Mouse (Mus musculus) Patski (cell line): ENCODE data around the gene BC035044. TPM values are rescaled to one million over a fixed set of nuclear protein-coding genes. Genes with fewer than 3 reads are reported as not detected.
A peak's percentile ranks its signal among the peaks of the same experiment; 100 is the strongest.
"Not testable (repeated sequence)": the region's sequence is repeated elsewhere in the genome, so short reads cannot be mapped to it uniquely, and the experiment has no call there.

Experiments used
- ATAC-seq: fragments of 100-300 bp; one replicate; pipeline ENCODE4 v1.8.0; 2021
- CTCF ChIA-PET: fragments of 350-600 bp; sonication (Branson Sonifier 250); formaldehyde crosslinking; loops from one replicate; lab custom pipeline; 2022; ENCODE audit warnings: inconsistent platforms; lab: Charles Lee
- POLR2A ChIA-PET: fragments of 350-600 bp; sonication (Branson Sonifier 250); formaldehyde crosslinking; loops from one replicate; lab custom pipeline; 2022; ENCODE audit warnings: antibody characterized with exemption, inconsistent platforms; lab: Charles Lee
- DNase-seq: peaks from one replicate; pipeline ENCODE4 v3.0.0-alpha.2; 2011; ENCODE audit warnings: low read depth, low spot score
- H3K27me3 ChIP-seq: fragments of 371-371 bp; one replicate; pipeline ENCODE4 v1.5.1; 2021
- CTCF ChIP-seq: fragments of 100-300 bp; IDR thresholded peaks from one replicate; pipeline ENCODE4 v1.5.1; 2021
- in situ Hi-C: fragments of 300-500 bp; cut with MboI; formaldehyde crosslinking; loops from 3 replicates; pipeline ENCODE4 v1.11.1; 2018; ENCODE audit warnings: low pct_unique_long_range_greater_than_20kb, mixed read lengths
- polyA plus RNA-seq: library from polyadenylated mRNA; unstranded; gene quantifications from one replicate; pipeline ENCODE4 v1.2.3, GENCODE M21; 2021

The BC035044 gene
- polyA plus RNA-seq, 1 experiment from 2014 or later, result not detected

GRCm38 (mm10) chr6:128835571-128835970 is 55.4 kb downstream of the BC035044 start:
- ATAC-seq (no peak), DNase-seq (no peak)
- in situ Hi-C loops, result loop anchor here (25.0 kb wide), 1 partner anchor 702 kb away; the partner anchor contains the start of gene Gabarapl1
- ChIA-PET CTCF (interaction anchor here (1.3 kb wide), 1 partner anchor 24 kb away, joined by 3 read pairs; no protein-coding TSS in a partner anchor), POLR2A (no interaction called here)
- no peak for TF ChIP-seq CTCF
- no peaks in the 10 kb centered on the region for H3K27me3 ChIP-seq

- POLR2A ChIA-PET, result no interaction called here
- in situ Hi-C loops, result loop anchor here (25.0 kb wide), 1 partner anchor 704 kb away; the partner anchor contains the start of gene Gabarapl1
- no peaks in the 10 kb centered on the region for H3K27me3 ChIP-seq
- CTCF ChIA-PET, result no interaction called here
- TF ChIP-seq CTCF, result no peak
- ATAC-seq, result no peak
- DNase-seq, result no peak
These were observed 57.9 kb downstream of the BC035044 start for GRCm38 (mm10) chr6:128833046-128833445.

- H3K27me3 ChIP-seq, result peaks cover 12% of the 10 kb centered on the region
- ATAC-seq (no peak), DNase-seq (no peak)
- ChIA-PET POLR2A (no interaction called here), CTCF (no interaction called here)
- in situ Hi-C loops, result loop anchor here (25.0 kb wide), 1 partner anchor 707 kb away; the partner anchor contains the start of gene Gabarapl1
- TF ChIP-seq CTCF, result no peak
These were observed 61.1 kb downstream of the BC035044 start for GRCm38 (mm10) chr6:128829837-128830236.

- ChIA-PET CTCF (no interaction called here), POLR2A (no interaction called here)
- peaks cover 12% of the 10 kb centered on the region for H3K27me3 ChIP-seq
- ATAC-seq (no peak), DNase-seq (no peak)
- in situ Hi-C loops, result loop anchor here (25.0 kb wide), 1 partner anchor 711 kb away; the partner anchor contains the start of gene Gabarapl1
- TF ChIP-seq CTCF, result no peak
These were observed 64.1 kb downstream of the BC035044 start for GRCm38 (mm10) chr6:128826781-128827180.

- ATAC-seq, result no peak
- peaks cover 12% of the 10 kb centered on the region for H3K27me3 ChIP-seq
- POLR2A ChIA-PET, result no interaction called here
- in situ Hi-C loops, result loop anchor here (25.0 kb wide), 1 partner anchor 711 kb away; the partner anchor contains the start of gene Gabarapl1
- no peak for TF ChIP-seq CTCF
- no peak for DNase-seq
- CTCF ChIA-PET, result no interaction called here
These were observed 64.8 kb downstream of the BC035044 start, which contains the start of the genes Gm44511 and Klrb1b for GRCm38 (mm10) chr6:128826132-128826531. Gene Gm44511 (minus strand): TSS chr6:128826315. Gene Klrb1b (minus strand): TSS chr6:128826331.

GRCm38 (mm10) chr6:128818083-128818802 is 72.7 kb downstream of the BC035044 start:
- DNase-seq, result no peak
- H3K27me3 ChIP-seq, result no peaks in the 10 kb centered on the region
- ChIA-PET CTCF (no interaction called here), POLR2A (no interaction called here)
- in situ Hi-C loops, result no loop called here
- no peak for ATAC-seq
- no peak for TF ChIP-seq CTCF

GRCm38 (mm10) chr6:128808532-128808931 is 82.4 kb downstream of the BC035044 start:
- peak; percentile 50 for ATAC-seq
- TF ChIP-seq CTCF, result peak; percentile 55
- ChIA-PET CTCF (interaction anchor here (0.8 to 1.0 kb wide), 2 partner anchors 26 to 41 kb away, joined by 3 read pairs; no protein-coding TSS in a partner anchor), POLR2A (no interaction called here)
- no peaks in the 10 kb centered on the region for H3K27me3 ChIP-seq
- in situ Hi-C loops, result no loop called here
- no peak for DNase-seq

GRCm38 (mm10) chr6:128807021-128807420 is 83.9 kb downstream of the BC035044 start:
- in situ Hi-C loops, result no loop called here
- CTCF ChIA-PET, result no interaction called here
- ATAC-seq (no peak), DNase-seq (no peak)
- H3K27me3 ChIP-seq, result no peaks in the 10 kb centered on the region
- POLR2A ChIA-PET, result no interaction called here
- peak; percentile 43 for TF ChIP-seq CTCF

- peak; percentile 2 for DNase-seq
- CTCF ChIA-PET, result interaction anchor here (0.9 to 1.6 kb wide), 3 partner anchors 33 to 37 kb away, joined by 3 to 5 read pairs (median 3); no protein-coding TSS in a partner anchor
- in situ Hi-C loops, result loop anchor here (5.0 kb wide), 1 partner anchor 37 kb away; no protein-coding TSS in a partner anchor
- POLR2A ChIA-PET, H3K27me3 ChIP-seq, ATAC-seq: not testable (repeated sequence)
- peak; percentile 41 for TF ChIP-seq CTCF
These were observed 85.9 kb downstream of the BC035044 start for GRCm38 (mm10) chr6:128804823-128805640.
